Mouse (Mus musculus): ENCODE results near the gene Tdrkh.

GRCm38 (mm10) chr3:94430980-94431379, 17.9 kb downstream of the Tdrkh start:
- no peak for TF ChIP-seq CTCF (IDR thresholded peaks at IDR 0.05; ENCODE audit: low read depth, low read length)
- TF ChIP-seq POLR2A (IDR thresholded peaks at IDR 0.05; ENCODE audit: borderline replicate concordance, low read depth, low read length): no peak
